Mouse (Mus musculus) CH12.LX (cell line): ENCODE measurements around the gene Fkbp6. TPM values are rescaled to one million over a fixed set of nuclear protein-coding genes. Genes with fewer than 3 reads are reported as not detected.

Source experiments
- DNase-seq: peaks from one replicate; pipeline ENCODE4 v3.0.0-alpha.2; 2013; ENCODE audit errors: extremely low read depth
- H3K27ac ChIP-seq: 2 replicates; pipeline ENCODE4 v1.5.1; 2012; ENCODE audit warnings: low read depth, mild to moderate bottlenecking, control low read depth, moderate library complexity; ENCODE audit not compliant: insufficient read depth
- H3K27me3 ChIP-seq: replicated peaks from 2 replicates; pipeline ENCODE3; 2012; ENCODE audit warnings: inconsistent platforms
- H3K36me3 ChIP-seq, 2 experiments: replicated peaks in 1 of 2; 2 replicates each; pipeline versions ENCODE3 to v1.6.1; 2012; ENCODE audit warnings: inconsistent platforms in 1 of 2, low read length in 1 of 2, mild to moderate bottlenecking in 1 of 2, mixed read lengths in 1 of 2, moderate library complexity in 1 of 2; ENCODE audit not compliant: control insufficient read depth in 1 of 2, insufficient read depth in 1 of 2
- H3K4me1 ChIP-seq, 2 experiments: 2 replicates each; pipeline ENCODE4 v1.6.1; 2012; ENCODE audit warnings: inconsistent platforms in 1 of 2, moderate library complexity in 1 of 2; ENCODE audit not compliant: insufficient read depth in 2 of 2, control insufficient read depth in 1 of 2
- H3K4me2 ChIP-seq: 2 replicates; pipeline ENCODE4 v1.6.1; 2012; ENCODE audit warnings: low read depth, mild to moderate bottlenecking, control low read depth; ENCODE audit not compliant: poor library complexity, insufficient read depth, severe bottlenecking
- H3K4me3 ChIP-seq, 3 experiments: fragments of 150-350 bp in 1 of 3; sonication (generic) in 1 of 3; replicated peaks in 1 of 3; 2 replicates each; pipeline versions ENCODE3 to v1.5.1; 2011 to 2012; ENCODE audit warnings: low read depth in 2 of 3, low read length in 2 of 3, mild to moderate bottlenecking in 2 of 3, moderate library complexity in 2 of 3, control low read depth in 1 of 3, improper control_type of control experiment in 1 of 3, inconsistent platforms in 1 of 3, mixed read lengths in 1 of 3; ENCODE audit not compliant: poor library complexity in 1 of 3
- H3K79me2 ChIP-seq: replicated peaks from 2 replicates; pipeline ENCODE4 v1.6.1; 2012; ENCODE audit warnings: mild to moderate bottlenecking, moderate library complexity; ENCODE audit not compliant: control insufficient read depth, poor library complexity, insufficient read depth, severe bottlenecking; ENCODE audit errors: extremely low read depth
- H3K9ac ChIP-seq: 2 replicates; pipeline ENCODE4 v1.6.1; 2012; ENCODE audit warnings: low read depth, mild to moderate bottlenecking, control low read depth, moderate library complexity; ENCODE audit not compliant: insufficient read depth
- H3K9me3 ChIP-seq: replicated peaks from 2 replicates; pipeline ENCODE3; 2012; ENCODE audit warnings: low read length, inconsistent platforms, mixed read lengths
- BHLHE40 ChIP-seq: IDR thresholded peaks from 2 replicates; pipeline ENCODE4 v1.6.1; 2011; ENCODE audit warnings: mild to moderate bottlenecking, low read depth, low read length, improper control_type of control experiment
- CHD2 ChIP-seq: IDR thresholded peaks from 2 replicates; pipeline ENCODE4 v1.6.1; 2011; ENCODE audit warnings: low read length, improper control_type of control experiment
- CTCF ChIP-seq, 2 experiments: IDR thresholded peaks in 1 of 2; conservative IDR thresholded peaks in 1 of 2; 2 replicates each; pipeline ENCODE4 v1.5.1; 2011 to 2012; ENCODE audit warnings: low read depth in 2 of 2, low read length in 2 of 2, improper control_type of control experiment in 1 of 2, inconsistent platforms in 1 of 2, mild to moderate bottlenecking in 1 of 2, moderate library complexity in 1 of 2
- NELFE ChIP-seq: IDR thresholded peaks from 2 replicates; pipeline ENCODE4 v1.6.1; 2011; ENCODE audit warnings: low read depth, low read length, improper control_type of control experiment
- POLR2A ChIP-seq: IDR thresholded peaks from 2 replicates; pipeline ENCODE4 v1.6.1; 2011; ENCODE audit warnings: low read depth, mild to moderate bottlenecking, improper control_type of control experiment, low read length
- RAD21 ChIP-seq: IDR thresholded peaks from 2 replicates; pipeline ENCODE4 v1.6.1; 2011; ENCODE audit warnings: low read depth, mild to moderate bottlenecking, low read length, improper control_type of control experiment, moderate library complexity
- UBTF ChIP-seq: IDR thresholded peaks from 2 replicates; pipeline ENCODE4 v1.6.1; 2012; ENCODE audit warnings: low read depth, mild to moderate bottlenecking, inconsistent platforms, low read length, improper control_type of control experiment, moderate library complexity
- ZKSCAN1 ChIP-seq: IDR thresholded peaks from 2 replicates; pipeline ENCODE4 v1.6.1; 2012; ENCODE audit warnings: low read depth, inconsistent platforms, low read length, improper control_type of control experiment, borderline replicate concordance
- dilution Hi-C: fragments of 300-500 bp; cut with MboI; formaldehyde crosslinking; loops from 2 replicates; pipeline ENCODE4 v1.14.3; 2020; ENCODE audit warnings: low sequenced_read_pairs; ENCODE audit not compliant: extremely low pct_unique_long_range_greater_than_20kb, extremely low pct_ligation_motif_present
- in situ Hi-C: fragments of 300-500 bp; cut with MboI; formaldehyde crosslinking; loops from 3 replicates; pipeline ENCODE4 v1.14.3; 2019; ENCODE audit warnings: low sequenced_read_pairs, low pct_ligation_motif_present, low pct_unique_long_range_greater_than_20kb, mixed read lengths
- polyA plus RNA-seq: library from polyadenylated mRNA; unstranded; fragments of >175 nt; gene quantifications from 2 replicates; pipeline ENCODE4 v1.2.1, GENCODE M21; 2012; ENCODE audit warnings: low read depth; ENCODE audit not compliant: insufficient read length
- total RNA-seq, 2 experiments: library from RNA; depleted of rRNA; stranded (reverse); fragments of 300-350 nt in 1 of 2; fragments of >200 nt in 1 of 2; gene quantifications; 2 replicates each; pipeline ENCODE4 v1.2.3; 2012 to 2014

Fkbp6 gene
- total and polyA plus RNA-seq, 3 experiments = not detected

GRCm38 (mm10) chr5:135316177-135316576 lies 33.7 kb downstream of the Fkbp6 start:
- dilution Hi-C loops (no loop called here), in situ Hi-C loops (no loop called here)
- H3K9me3 ChIP-seq = no peaks in the 10 kb centered on the region
- no peak overlapping the region for H3K4me2 ChIP-seq
- H3K79me2 ChIP-seq = no peaks in the 10 kb centered on the region
- no peak overlapping the region for H3K4me3 ChIP-seq
- no peak overlapping the region for H3K27ac ChIP-seq
- peaks cover 7% of the 10 kb centered on the region in 2 experiments for H3K4me1 ChIP-seq
- TF ChIP-seq ZKSCAN1 = no peak
- peaks cover 19% of the 10 kb centered on the region for H3K27me3 ChIP-seq
- DNase-seq = no peak
- no peak overlapping the region for H3K9ac ChIP-seq
- H3K36me3 ChIP-seq = no peaks in the 10 kb centered on the region

- H3K4me2 ChIP-seq = no peak overlapping the region
- no peaks in the 10 kb centered on the region for H3K79me2 ChIP-seq
- TF ChIP-seq CHD2 = no peak
- in situ Hi-C loops = no loop called here
- no peak overlapping the region for H3K9ac ChIP-seq
- dilution Hi-C loops = no loop called here
- no peak for DNase-seq
- H3K9me3 ChIP-seq = no peaks in the 10 kb centered on the region
- H3K27me3 ChIP-seq = peaks cover 75% of the 10 kb centered on the region
- H3K36me3 ChIP-seq = no peaks in the 10 kb centered on the region
- H3K4me1 ChIP-seq = no peaks in the 10 kb centered on the region
- no peak overlapping the region for H3K27ac ChIP-seq
- no peak overlapping the region for H3K4me3 ChIP-seq
Observed at GRCm38 (mm10) chr5:135306321-135306965, 43.4 kb downstream of the Fkbp6 start.

GRCm38 (mm10) chr5:135302454-135302853 lies 47.4 kb downstream of the Fkbp6 start:
- Histone ChIP-seq H3K9me3 (no peaks in the 10 kb centered on the region), H3K4me1 (no peaks in the 10 kb centered on the region), H3K4me3 (no peak overlapping the region), H3K9ac (no peak overlapping the region), H3K79me2 (no peaks in the 10 kb centered on the region), H3K27me3 (peaks cover 73% of the 10 kb centered on the region), H3K36me3 (no peaks in the 10 kb centered on the region), H3K4me2 (no peak overlapping the region), H3K27ac (no peak overlapping the region)
- TF ChIP-seq POLR2A (no peak), BHLHE40 (no peak), NELFE (no peak), CTCF (conservative IDR thresholded peaks at IDR 0.05 in 1 of 2, IDR thresholded peaks at IDR 0.05 in 1 of 2; ENCODE audit: low read depth in 2 of 2, low read length in 2 of 2) (0 out of 4 replicates have a peak, but pooled peaks of 1 of the 2 experiments have one; percentile 14), ZKSCAN1 (no peak), UBTF (no peak), RAD21 (peak; percentile 11)
- in situ Hi-C loops (no loop called here), dilution Hi-C loops (no loop called here)
- DNase-seq = no peak
